Mouse (Mus musculus): ENCODE results near the gene Cd300a. TPM values are rescaled to one million over a fixed set of nuclear protein-coding genes. Genes with fewer than 3 reads are reported as not detected.
"Not testable (repeated sequence)": the region's sequence is repeated elsewhere in the genome, so short reads cannot be mapped to it uniquely, and the experiment has no call there.

Cd300a gene
- polyA plus RNA-seq, 1 experiment from 2014 or later: 0.79 TPM

DNA sequence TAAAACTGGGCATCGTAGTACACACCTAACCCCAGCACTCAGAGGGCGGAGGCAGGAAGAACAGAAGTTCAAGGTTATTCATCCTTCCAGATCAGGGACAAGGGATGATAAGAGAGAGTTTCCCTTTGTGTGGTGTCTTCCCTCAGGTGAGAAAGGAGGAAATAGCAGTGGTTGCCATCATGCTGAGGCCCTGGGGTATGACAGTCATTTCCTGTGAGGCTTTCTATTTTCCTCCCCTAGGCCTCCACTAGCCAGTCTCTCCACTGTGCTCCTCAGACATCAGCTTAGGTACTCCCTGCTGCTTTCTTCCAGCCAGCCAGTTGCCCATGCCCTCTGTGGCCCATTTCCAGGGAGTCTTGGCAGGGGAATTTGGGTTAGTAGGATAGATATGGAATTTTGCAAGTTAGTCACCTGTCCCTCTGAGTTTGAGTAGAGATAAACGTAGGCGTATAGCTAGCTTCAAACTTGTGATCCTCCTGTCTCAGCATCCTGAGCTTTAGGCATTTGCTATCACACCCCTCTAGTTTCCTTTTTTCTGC is 6.5 kb upstream of the Cd300a start:
- Histone ChIP-seq H3K4me3 (no peak overlapping the region), H3K9me3 (replicated peaks) (no peaks in the 10 kb centered on the region), H3K9ac (no peak overlapping the region), H3K4me1 (no peaks in the 10 kb centered on the region), H3K27ac (no peak overlapping the region), H3K36me3 (no peaks in the 10 kb centered on the region), H3K27me3 (no peaks in the 10 kb centered on the region; the same call in 1 of the 2 replicates), H3K4me2 (replicated peaks) (no peak overlapping the region)
- no peak for ATAC-seq (ENCODE audit: low FRiP score)
- WGBS: 95% methylated on average over 4 of the region's 4 CpGs

DNA sequence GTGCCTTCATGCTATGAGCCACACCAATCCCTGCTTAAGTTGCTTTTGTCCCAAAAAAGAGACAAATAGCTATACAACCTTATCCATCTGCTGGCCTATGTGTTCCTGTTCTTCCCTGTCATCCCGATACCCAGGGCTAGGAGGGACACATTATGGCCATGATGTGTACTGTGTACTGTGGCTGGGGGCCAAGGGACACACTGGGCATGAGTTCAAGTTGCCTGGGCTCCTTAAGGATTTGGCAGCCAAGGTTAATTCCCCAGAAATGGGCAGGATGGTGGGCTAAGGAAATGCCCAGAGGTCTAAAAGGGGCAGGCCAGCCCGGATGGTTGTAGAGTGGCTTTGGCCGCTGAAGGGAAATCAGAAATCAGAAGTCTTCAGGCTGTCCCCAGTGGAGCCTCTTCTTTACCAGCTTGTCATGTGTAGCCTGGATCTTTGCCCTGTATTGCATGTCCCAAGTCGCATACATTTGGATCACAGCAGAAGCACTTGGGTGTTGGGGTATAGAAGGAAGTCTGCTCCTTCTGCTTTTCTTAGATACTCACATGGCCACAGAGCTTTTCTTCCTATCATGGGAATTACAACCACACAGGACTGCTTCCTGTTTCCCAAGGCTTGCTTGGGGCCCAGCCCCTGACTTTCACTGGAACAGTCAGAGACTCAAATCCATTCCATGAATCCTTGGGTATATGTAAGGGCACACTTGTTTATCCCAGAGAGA is 5.3 kb upstream of the Cd300a start:
- no peaks in the 10 kb centered on the region for H3K36me3 ChIP-seq
- no peaks in the 10 kb centered on the region; the same call in 1 of the 2 replicates for H3K27me3 ChIP-seq
- no peak overlapping the region for H3K27ac ChIP-seq
- WGBS: 90% methylated on average over 4 of the region's 4 CpGs
- no peak for ATAC-seq (ENCODE audit: low FRiP score)
- no peak overlapping the region for H3K4me2 ChIP-seq (replicated peaks)
- no peaks in the 10 kb centered on the region for H3K4me1 ChIP-seq
- no peak overlapping the region for H3K4me3 ChIP-seq
- no peak overlapping the region for H3K9ac ChIP-seq
- no peaks in the 10 kb centered on the region for H3K9me3 ChIP-seq (replicated peaks)

DNA sequence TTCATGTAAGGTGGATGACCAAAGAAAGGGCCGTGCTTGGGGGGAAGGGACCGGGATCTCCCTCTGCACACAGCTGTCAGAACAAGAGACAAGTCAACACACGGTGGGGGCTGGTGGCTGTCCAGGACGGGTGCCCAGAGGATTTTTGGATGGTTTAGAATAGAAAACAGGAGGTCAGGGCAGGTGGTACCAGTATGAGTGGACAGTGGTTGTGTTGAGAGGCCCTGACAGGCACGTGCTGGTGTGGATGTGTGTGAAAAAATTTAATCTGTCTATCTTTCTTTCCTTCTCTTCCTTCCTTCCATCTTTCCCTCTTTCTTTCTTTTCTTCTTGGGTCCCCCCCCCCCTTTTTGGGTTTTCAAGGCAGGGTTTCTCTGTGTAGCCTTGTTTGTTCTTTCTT is 701 bp downstream of the Cd300a start:
- no peaks in the 10 kb centered on the region for H3K27me3 ChIP-seq
- no peaks in the 10 kb centered on the region for H3K36me3 ChIP-seq
- H3K4me2 ChIP-seq (replicated peaks): no peak overlapping the region
- WGBS: 40% methylated on average over 5 of the region's 5 CpGs
- no peak overlapping the region; the same call in 1 of the 2 replicates for H3K9ac ChIP-seq
- H3K9me3 ChIP-seq (replicated peaks): no peaks in the 10 kb centered on the region
- no peak for ATAC-seq (ENCODE audit: low FRiP score)
- H3K4me1 ChIP-seq: peaks cover 5% of the 10 kb centered on the region; the same call in 1 of the 2 replicates
- no peak overlapping the region for H3K4me3 ChIP-seq
- no peak overlapping the region for H3K27ac ChIP-seq

DNA sequence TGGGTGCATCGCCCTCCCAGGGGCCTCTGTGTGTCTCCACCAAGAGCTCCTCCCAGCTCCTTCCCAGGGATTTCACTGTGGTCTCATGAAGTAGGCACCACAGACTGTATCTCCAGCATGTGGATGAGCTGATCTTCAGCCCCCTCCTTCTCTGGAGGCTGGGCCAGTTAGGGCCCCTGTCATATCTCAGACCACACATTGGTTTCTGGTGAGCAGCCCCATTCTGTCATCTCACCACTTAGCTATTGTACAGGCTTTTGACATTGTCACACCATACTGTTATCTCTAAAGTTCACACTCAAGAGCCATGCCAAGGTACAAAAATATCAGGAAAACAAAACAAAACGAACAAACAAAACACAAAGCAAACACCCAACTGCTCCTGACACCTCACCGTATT is 6.2 kb downstream of the Cd300a start:
- Histone ChIP-seq H3K9me3 (replicated peaks) (no peaks in the 10 kb centered on the region), H3K4me1 (no peaks in the 10 kb centered on the region), H3K4me2 (replicated peaks) (no peak overlapping the region), H3K9ac (no peak overlapping the region), H3K4me3 (no peak overlapping the region), H3K27me3 (no peaks in the 10 kb centered on the region), H3K27ac (no peak overlapping the region), H3K36me3 (no peaks in the 10 kb centered on the region)
- ATAC-seq (ENCODE audit: low FRiP score): no peak
- WGBS: 86% methylated on average over 3 of the region's 3 CpGs

DNA sequence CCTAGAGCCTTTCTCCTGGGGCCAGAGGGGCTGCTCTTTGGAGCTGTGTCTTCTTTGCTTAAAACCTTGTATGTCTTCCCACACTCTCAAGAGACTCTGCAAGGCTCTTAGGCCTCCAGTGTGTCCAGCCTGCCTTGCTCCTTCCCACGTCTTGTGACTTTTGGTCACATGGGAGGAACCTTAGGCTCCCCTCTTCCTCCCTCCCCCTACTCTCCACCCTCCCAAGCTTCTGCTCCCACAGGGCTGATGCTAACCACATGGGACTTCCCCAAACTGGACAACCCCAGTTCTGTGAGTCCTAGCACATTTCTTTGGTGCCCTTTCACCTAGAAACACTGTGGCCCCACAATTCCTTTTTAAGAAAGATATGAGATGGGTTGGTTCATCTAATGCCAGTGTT is 8.2 kb downstream of the Cd300a start:
- no peak overlapping the region for H3K4me2 ChIP-seq (replicated peaks)
- no peak overlapping the region for H3K4me3 ChIP-seq
- WGBS: 53% methylated on average over 1 of the region's 1 CpGs
- ATAC-seq (ENCODE audit: low FRiP score): no peak
- no peak overlapping the region for H3K27ac ChIP-seq
- no peaks in the 10 kb centered on the region for H3K9me3 ChIP-seq (replicated peaks)
- no peaks in the 10 kb centered on the region for H3K4me1 ChIP-seq
- H3K27me3 ChIP-seq: no peaks in the 10 kb centered on the region
- H3K36me3 ChIP-seq: no peaks in the 10 kb centered on the region
- no peak overlapping the region for H3K9ac ChIP-seq

GRCm38 (mm10) chr11:114903224-114903623 is 13.4 kb downstream of the Cd300a start:
- no peak for ATAC-seq (ENCODE audit: low FRiP score)
- no peak overlapping the region for H3K9ac ChIP-seq
- H3K4me2 ChIP-seq (replicated peaks): no peak overlapping the region
- WGBS: 95% methylated on average over 4 of the region's 4 CpGs
- no peaks in the 10 kb centered on the region for H3K4me1 ChIP-seq
- no peaks in the 10 kb centered on the region for H3K9me3 ChIP-seq (replicated peaks)
- H3K27me3 ChIP-seq: peaks cover 3% of the 10 kb centered on the region; the same call in 1 of the 2 replicates
- no peaks in the 10 kb centered on the region for H3K36me3 ChIP-seq
- H3K4me3 ChIP-seq: no peak overlapping the region
- H3K27ac ChIP-seq: no peak overlapping the region

DNA sequence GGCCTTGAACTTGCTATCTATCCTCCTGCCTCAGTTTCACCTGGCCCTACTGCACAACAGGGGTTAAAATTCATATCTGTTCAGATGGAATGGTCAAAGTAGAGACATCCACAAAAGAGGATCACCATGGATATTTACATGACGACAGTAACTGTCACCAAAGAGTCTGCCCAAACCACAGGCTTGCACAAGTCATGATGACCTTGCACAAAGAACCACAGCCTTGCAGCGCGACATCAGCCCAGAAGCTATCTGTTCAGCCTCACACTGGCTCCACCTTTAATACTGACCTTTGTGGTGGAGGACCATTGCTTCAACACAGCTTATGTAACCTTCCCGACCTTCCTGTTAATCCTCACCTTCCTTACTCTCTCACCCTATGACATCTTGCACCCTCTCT is 17.7 kb downstream of the Cd300a start:
- Histone ChIP-seq H3K4me1 (no peaks in the 10 kb centered on the region), H3K4me2 (replicated peaks) (no peak overlapping the region), H3K36me3 (no peaks in the 10 kb centered on the region), H3K9me3 (replicated peaks) (no peaks in the 10 kb centered on the region), H3K4me3 (no peak overlapping the region), H3K27ac (no peak overlapping the region), H3K27me3 (peaks cover 3% of the 10 kb centered on the region; the same call in 1 of the 2 replicates), H3K9ac (no peak overlapping the region)
- ATAC-seq (ENCODE audit: low FRiP score): no peak
- 80% methylated on average over 4 of the region's 4 CpGs for WGBS

- no peak overlapping the region for H3K4me2 ChIP-seq (replicated peaks)
- H3K9me3 ChIP-seq (replicated peaks): no peaks in the 10 kb centered on the region
- H3K4me3 ChIP-seq: no peak overlapping the region
- no peak overlapping the region for H3K27ac ChIP-seq
- H3K36me3 ChIP-seq: no peaks in the 10 kb centered on the region
- no peaks in the 10 kb centered on the region for H3K4me1 ChIP-seq
- ATAC-seq (ENCODE audit: low FRiP score): no peak
- H3K9ac ChIP-seq: no peak overlapping the region
- WGBS: 69% methylated on average over 4 of the region's 4 CpGs
- peaks cover 3% of the 10 kb centered on the region; the same call in 1 of the 2 replicates for H3K27me3 ChIP-seq
These were observed 18.2 kb downstream of the Cd300a start for GRCm38 (mm10) chr11:114908086-114908485.

DNA sequence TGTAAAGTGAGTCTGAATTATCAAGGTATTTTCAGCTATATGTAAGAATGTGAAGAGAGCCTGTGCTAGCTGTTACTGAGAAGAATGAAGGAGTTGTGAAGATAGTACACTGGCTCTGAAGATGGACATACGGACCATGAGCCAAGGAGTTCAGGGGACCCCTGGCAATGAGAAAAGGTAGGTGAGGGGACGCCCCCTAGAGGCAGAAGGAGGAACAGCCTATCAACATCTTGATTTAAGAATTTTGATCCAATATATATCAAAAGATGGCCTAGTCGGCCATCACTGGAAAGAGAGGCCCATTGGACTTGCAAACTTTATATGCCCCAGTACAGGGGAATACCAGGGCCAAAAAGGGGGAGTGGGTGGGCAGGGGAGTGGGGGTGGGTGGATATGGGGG is 19.7 kb downstream of the Cd300a start:
- WGBS: 43% methylated on average over 3 of the region's 3 CpGs
- not testable (repeated sequence) for H3K9me3 ChIP-seq (replicated peaks); H3K4me1 ChIP-seq; H3K27me3 ChIP-seq; H3K9ac ChIP-seq; H3K36me3 ChIP-seq; ATAC-seq (ENCODE audit: low FRiP score); H3K4me3 ChIP-seq; H3K4me2 ChIP-seq (replicated peaks); H3K27ac ChIP-seq

- Histone ChIP-seq H3K27ac (no peak overlapping the region), H3K4me2 (replicated peaks) (no peak overlapping the region), H3K9ac (no peak overlapping the region), H3K27me3 (peaks cover 8% of the 10 kb centered on the region; the same call in 1 of the 2 replicates), H3K4me3 (no peak overlapping the region), H3K36me3 (no peaks in the 10 kb centered on the region), H3K4me1 (no peaks in the 10 kb centered on the region), H3K9me3 (replicated peaks) (no peaks in the 10 kb centered on the region)
- no peak for ATAC-seq (ENCODE audit: low FRiP score)
- WGBS: 21% methylated on average over 9 of the region's 9 CpGs
These were observed 23.0 kb downstream of the Cd300a start for GRCm38 (mm10) chr11:114912847-114913246.

GRCm38 (mm10) chr11:114914978-114915377 is 25.1 kb downstream of the Cd300a start:
- Histone ChIP-seq H3K27me3 (0 out of 2 replicates have a peak, but pooled peaks cover 8% of the 10 kb centered on the region), H3K4me1 (no peaks in the 10 kb centered on the region), H3K4me3 (no peak overlapping the region), H3K9me3 (replicated peaks) (0 out of 2 replicates have a peak, but pooled peaks cover 6% of the 10 kb centered on the region), H3K9ac (no peak overlapping the region), H3K4me2 (replicated peaks) (no peak overlapping the region), H3K27ac (no peak overlapping the region), H3K36me3 (no peaks in the 10 kb centered on the region)
- ATAC-seq (ENCODE audit: low FRiP score): no peak
- 69% methylated on average over 7 of the region's 7 CpGs for WGBS

GRCm38 (mm10) chr11:114917120-114917519 is 27.3 kb downstream of the Cd300a start:
- Histone ChIP-seq H3K4me3 (no peak overlapping the region), H3K4me2 (replicated peaks) (no peak overlapping the region), H3K9ac (no peak overlapping the region), H3K4me1 (no peaks in the 10 kb centered on the region), H3K36me3 (no peaks in the 10 kb centered on the region), H3K27me3 (0 out of 2 replicates have a peak, but pooled peaks cover 8% of the 10 kb centered on the region), H3K27ac (no peak overlapping the region), H3K9me3 (replicated peaks) (0 out of 2 replicates have a peak, but pooled peaks cover 6% of the 10 kb centered on the region)
- no peak for ATAC-seq (ENCODE audit: low FRiP score)
- WGBS: 92% methylated on average over 6 of the region's 6 CpGs

DNA sequence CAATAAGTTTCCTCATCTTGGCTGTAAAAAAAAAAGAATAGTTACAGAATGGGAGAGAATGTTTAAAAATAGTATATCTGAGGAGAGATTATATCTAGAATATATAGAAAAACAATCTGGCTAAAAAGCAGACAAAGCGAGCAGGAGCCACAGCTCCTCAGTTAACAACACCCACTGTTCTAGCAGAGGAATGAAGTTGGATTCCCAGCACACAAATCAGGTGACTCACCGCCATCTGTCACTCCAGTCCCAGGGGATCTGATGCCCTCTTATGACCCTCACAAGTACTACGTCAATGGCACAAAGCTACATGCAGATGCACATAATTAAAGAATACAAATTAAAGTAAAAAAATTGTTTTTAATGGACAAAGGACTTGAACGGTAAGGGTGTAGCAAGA is 32.6 kb downstream of the Cd300a start:
- Histone ChIP-seq H3K4me2 (replicated peaks) (no peak overlapping the region), H3K9ac (no peak overlapping the region), H3K27ac (no peak overlapping the region), H3K27me3 (no peaks in the 10 kb centered on the region), H3K9me3 (replicated peaks) (0 out of 2 replicates have a peak, but pooled peaks cover 6% of the 10 kb centered on the region), H3K4me3 (no peak overlapping the region), H3K36me3 (no peaks in the 10 kb centered on the region), H3K4me1 (no peaks in the 10 kb centered on the region)
- 71% methylated on average over 4 of the region's 4 CpGs for WGBS
- no peak for ATAC-seq (ENCODE audit: low FRiP score)

Data from hindbrain, embryonic 12.5 days (tissue).